Mouse (Mus musculus): Measurements from ENCODE around the gene Lgr6.

Lgr6 gene

DNA sequence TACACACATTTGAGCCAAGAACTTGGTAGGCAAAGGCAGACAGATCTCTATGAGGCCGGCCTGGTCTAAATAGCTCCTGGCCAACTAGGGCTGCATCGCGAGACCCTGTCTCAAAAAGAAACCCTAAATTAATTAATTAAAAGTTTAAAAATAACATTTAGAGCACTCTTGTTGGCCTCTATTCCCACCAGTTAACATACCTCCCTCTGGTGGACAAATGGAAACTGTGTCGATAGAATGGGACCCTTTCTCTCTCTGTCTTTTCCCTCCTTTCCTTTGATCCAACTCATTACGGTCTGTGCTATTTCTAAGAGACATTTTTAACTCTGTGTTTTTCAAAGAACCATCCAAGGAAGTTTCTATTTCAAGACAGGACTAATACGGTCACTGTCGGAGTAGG is 144.4 kb downstream of the Lgr6 start:
- no peak for DNase-seq (ENCODE audit: low spot score in 2 of 2)

- DNase-seq (ENCODE audit: low spot score in 2 of 2) = peak; percentile 99
Measured at GRCm38 (mm10) chr1:134955637-134956176, 149.4 kb downstream of the Lgr6 start, which contains the start of gene Ppp1r12b. Gene Ppp1r12b, minus strand, starts transcription at chr1:134955942.

GRCm38 (mm10) chr1:134955050-134955636 is 149.9 kb downstream of the Lgr6 start:
- no peak for DNase-seq (ENCODE audit: low spot score in 2 of 2)

- no peak for DNase-seq (ENCODE audit: low spot score in 2 of 2)
Measured at GRCm38 (mm10) chr1:134949946-134950345, 155.1 kb downstream of the Lgr6 start.

- no peak for DNase-seq (ENCODE audit: low spot score in 2 of 2)
Measured at GRCm38 (mm10) chr1:134947590-134947989, 157.5 kb downstream of the Lgr6 start.

DNA sequence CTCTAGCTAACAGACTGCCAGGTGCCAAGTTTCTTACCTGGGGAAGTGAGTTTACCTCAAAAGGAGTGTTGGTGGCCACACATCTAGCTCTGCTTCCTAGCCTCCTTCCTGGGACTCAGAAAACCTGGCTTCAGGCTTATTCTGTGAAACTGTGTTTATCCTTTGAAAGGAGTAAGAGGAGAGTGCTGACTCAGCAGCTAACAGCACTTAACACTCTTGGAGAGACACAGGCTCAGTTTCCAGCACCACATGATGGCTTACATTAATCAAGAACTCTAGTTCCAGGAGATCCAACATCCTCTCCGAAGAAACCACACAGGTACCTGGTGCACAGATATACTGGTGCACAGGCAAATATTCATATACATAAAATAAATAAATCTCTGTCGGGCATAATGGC is 162.2 kb downstream of the Lgr6 start:
- DNase-seq (ENCODE audit: low spot score in 2 of 2) = no peak

- DNase-seq (ENCODE audit: low spot score in 2 of 2) = no peak
Measured at GRCm38 (mm10) chr1:134940863-134941262, 164.2 kb downstream of the Lgr6 start.

GRCm38 (mm10) chr1:134938233-134938632 is 166.8 kb downstream of the Lgr6 start:
- DNase-seq (ENCODE audit: low spot score in 2 of 2) = no peak

DNA sequence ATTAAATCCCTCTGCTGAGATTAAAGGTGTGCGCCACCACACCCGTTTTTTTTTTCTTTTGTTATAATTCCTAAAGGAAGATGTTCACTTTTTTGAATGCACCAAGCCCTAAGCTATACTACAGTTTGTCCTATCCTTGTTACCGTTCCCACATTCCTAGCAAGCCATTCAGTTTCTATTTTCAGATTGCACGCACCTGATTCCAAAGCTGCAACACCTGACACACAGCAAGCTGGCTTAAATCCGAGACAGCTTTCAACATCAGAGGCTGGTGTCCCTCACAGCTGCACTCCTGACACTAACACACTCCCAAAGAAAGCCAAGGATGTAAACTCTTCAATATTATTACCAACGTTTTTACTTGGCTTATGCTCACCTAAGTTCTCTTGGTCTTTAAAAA is 168.7 kb downstream of the Lgr6 start:
- no peak for DNase-seq (ENCODE audit: low spot score in 2 of 2)

Data from right cerebral cortex, postnatal 10 days (tissue).